Mouse (Mus musculus): ENCODE results near the gene Kank1.

Kank1 gene

DNA sequence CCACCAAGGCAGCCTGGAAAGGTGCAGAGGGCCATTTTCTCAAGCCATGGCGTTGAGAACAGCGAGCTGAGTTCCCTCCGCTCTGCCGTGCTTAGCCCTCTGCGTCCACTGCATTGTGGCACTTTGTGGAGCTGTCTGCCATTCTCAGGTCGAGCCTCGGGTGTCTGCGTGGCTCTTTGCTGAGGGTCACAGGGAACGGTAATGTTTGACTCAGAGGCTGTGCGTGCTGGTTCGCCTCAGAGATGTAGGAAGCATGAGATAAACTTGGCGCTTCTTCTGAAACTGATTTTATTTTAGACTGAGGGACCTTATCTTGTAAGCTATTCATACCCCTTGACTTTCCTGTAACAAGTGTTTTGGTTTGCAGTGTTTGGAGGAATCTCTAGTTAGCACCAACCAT is 72.0 kb downstream of the Kank1 start:
- no peak for DNase-seq (ENCODE audit: extremely low read depth, insufficient read length, low spot score)

DNA sequence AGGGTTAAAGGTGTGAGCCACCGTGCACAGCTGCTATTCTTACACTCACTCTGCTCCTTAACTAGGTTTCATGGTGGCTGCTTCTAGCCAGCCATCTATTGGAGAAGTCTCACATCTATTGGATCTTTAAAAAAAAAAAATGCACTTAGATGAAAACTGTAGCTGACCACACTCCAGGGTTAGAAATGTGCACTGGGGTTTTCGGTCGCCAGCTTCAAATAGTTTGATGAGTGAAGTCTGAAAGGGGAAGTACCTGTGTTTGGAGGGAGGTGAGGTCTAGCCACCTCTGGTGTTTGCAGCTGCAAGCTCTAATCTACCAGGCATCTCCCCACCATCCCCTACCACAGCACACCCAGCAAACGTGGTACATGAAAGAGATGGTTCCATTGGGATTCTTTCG is 74.2 kb downstream of the Kank1 start:
- DNase-seq (ENCODE audit: extremely low read depth, insufficient read length, low spot score) = no peak

DNA sequence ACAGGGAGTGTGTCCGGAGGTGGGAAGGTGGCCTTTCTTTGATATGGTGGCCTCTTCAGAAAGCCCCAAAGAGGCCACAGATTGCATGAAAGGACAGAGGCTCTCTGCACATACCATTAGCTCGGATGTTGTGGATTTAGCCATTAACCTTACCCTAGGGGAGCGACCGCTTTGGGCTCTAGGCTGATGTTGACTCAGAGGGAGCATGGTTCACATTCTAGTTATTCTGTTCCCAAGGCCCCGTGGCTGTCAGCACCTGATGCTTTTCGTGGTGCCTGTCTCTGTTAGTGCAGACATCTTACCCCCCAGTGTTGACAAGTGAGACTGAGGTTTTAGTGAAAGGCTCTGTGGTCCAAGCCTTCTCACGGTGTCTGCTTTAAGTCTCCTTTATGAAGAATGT is 74.9 kb downstream of the Kank1 start:
- no peak for DNase-seq (ENCODE audit: extremely low read depth, insufficient read length, low spot score)

DNA sequence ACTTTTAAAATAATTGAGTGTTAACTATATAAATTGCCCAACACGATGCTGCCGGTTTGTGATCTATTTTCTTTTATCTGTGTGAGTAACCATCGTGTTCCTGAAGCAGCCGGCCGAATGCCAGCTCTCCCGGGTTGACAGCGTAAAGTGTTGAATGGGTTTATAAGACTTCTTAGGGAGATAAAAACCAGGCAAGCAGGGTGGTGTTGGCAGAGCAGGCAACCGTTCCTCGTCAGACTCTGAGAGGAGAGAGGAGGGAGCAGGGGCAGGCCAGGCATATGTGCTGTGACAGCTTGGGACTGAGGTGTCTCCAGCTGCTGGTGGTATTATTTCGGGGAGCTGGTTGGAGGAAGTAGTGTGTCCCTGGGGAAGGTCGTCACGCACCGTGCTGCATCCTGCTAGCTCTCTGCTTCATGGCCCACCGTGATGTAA is 78.7 kb downstream of the Kank1 start:
- no peak for DNase-seq (ENCODE audit: extremely low read depth, insufficient read length, low spot score)

DNA sequence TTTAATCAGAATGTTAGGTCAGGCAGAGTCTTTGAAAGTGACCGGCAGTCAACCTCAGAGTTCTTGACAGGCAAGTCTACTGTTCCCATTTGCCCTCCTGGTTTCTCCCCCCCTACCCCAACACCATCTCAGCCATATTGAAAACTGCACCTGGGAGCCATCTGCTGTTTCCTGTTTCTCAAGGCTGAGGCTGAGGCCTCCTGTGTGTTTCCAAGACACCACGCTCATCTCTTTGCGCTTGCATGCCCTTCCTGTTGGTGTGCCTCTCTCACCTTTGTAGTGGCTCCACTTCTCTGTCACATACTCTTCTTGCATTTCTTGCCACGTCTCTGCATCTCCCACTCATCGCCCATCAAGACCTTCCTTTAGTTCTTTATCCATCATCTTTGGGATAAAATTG is 79.2 kb downstream of the Kank1 start:
- DNase-seq (ENCODE audit: extremely low read depth, insufficient read length, low spot score) = no peak

DNA sequence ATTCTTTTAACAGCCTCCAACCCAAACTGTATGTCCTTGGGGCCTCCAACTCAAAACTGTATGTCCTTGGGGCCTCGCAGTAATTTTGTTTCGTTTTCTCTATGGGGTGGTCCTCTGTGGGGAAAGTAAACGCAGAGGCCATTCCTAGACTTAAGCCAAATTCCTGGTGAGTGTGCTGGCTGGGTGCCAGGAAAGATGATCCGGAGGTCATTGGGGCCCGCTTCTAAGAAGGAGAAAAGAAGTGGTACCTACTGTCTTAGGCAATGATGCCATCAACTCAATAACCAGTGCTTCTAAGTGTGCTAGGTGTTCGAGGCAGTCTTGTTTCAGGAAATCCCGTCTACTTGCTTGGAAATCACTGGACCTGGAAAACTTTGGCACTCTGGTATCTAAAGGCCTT is 87.5 kb downstream of the Kank1 start:
- DNase-seq (ENCODE audit: extremely low read depth, insufficient read length, low spot score) = no peak

DNA sequence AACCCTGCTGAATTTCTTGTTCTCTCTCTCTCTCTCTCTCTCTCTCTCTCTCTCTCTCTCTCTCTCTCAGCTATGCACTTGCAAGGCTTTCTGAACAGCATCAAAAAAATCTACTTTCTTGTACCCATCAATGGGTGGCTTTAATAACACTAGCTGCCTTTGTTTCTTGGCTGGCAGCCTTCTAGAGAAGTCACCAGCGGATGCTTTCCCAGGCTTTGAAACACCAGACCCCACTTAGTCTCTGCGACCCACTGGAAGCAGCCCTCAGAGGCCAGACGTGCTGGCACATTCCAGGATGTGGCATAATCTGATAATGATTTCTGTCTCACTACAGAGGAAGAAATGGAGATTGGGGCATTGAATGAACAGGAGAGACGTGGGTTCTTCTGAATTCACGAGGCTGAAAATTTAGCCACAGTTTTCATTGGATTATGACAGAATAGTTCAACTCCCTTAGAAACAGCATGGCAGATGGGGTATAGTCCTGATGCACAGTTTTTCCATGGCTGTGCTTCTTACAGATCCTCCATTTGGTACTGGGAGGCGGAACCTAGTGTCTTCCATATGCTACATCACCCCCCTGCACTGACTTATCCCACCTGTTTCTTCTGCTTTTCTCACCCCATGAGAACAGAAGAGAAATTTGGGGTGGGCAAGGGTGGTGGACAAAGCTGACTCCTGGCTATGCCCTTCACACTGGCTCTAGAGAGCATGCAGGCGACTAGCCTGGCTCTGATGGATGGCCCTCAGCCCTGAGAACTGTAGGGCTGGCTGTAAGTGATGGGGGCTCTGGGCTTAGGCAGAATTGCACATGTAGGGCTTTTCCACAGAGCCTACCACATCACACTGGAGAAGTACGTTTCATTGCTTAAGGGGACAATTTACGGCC is 88.6 kb downstream of the Kank1 start:
- DNase-seq (ENCODE audit: extremely low read depth, insufficient read length, low spot score) = no peak

DNA sequence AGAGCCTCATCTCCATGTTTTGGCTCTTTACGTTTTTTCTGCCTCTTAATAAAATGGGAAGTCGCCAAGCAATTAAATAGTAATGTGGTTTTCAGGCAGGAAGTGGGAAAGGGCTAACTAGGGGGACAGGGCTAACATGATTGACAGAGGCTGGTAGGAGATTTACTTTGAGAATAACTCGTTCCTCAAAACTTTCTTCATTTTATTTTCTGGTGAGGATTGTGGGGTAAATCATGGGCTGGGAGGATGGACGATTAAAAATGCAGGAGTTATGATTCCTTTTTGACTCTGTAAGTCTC is 89.2 kb downstream of the Kank1 start:
- DNase-seq (ENCODE audit: extremely low read depth, insufficient read length, low spot score) = no peak

DNA sequence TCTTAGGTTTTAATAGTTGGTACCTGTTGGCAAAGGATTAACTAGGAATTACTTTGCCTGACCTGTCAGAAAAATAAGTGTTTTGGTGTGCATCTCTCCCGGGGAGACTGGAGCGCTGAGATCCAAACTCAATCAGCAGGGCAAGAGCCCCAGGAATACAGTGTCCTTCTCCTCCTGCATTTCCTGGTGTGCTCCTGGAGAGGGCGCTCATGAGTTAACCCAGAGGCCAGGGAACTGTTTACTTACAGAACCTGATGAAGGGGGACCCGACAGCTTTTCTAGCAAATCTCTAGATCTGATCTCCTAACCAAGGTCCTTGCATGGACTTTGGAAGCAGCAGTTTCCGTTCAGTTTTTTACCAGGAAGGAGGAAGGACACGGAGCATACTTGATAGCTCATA is 90.9 kb downstream of the Kank1 start:
- no peak for DNase-seq (ENCODE audit: extremely low read depth, insufficient read length, low spot score)

DNA sequence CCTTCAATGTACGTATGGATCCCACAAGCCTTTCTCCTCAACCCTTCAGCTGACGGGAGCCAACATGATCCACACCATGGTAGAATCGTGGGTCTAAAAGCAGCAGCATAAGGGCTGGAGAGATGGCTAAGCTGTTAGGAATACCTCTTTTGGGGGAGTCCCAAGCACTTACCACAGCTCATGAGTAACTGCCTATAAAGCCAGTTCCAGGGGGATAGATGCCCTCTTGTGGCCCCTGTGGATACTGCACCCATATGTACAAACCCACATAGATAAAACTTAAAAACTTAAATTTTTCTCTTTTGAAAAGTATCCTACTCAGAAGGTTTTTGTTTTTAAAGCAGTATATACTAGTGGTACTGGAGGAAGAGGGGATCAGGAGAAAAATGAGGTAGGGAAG is 97.6 kb downstream of the Kank1 start:
- DNase-seq (ENCODE audit: extremely low read depth, insufficient read length, low spot score) = no peak

DNA sequence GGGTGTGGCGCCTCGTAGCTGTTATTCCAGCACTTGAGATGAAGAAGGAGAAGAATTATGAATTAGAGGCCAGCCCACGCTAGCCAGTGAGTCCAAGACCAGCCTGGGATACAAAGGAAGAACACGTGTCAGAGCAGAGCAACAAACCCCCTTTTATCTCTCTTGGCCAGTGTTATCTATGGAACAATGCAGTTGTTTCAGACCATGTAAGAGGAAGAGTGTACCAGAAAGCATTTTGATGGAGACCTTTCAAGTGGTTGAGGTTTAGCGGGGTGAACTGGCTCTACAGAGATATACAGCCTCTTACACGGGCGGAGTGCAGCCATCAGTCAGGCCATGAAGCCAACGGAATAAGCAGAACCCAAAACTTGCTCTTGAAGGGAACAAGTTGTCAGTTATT is 100.0 kb downstream of the Kank1 start:
- no peak for DNase-seq (ENCODE audit: extremely low read depth, insufficient read length, low spot score)

DNA sequence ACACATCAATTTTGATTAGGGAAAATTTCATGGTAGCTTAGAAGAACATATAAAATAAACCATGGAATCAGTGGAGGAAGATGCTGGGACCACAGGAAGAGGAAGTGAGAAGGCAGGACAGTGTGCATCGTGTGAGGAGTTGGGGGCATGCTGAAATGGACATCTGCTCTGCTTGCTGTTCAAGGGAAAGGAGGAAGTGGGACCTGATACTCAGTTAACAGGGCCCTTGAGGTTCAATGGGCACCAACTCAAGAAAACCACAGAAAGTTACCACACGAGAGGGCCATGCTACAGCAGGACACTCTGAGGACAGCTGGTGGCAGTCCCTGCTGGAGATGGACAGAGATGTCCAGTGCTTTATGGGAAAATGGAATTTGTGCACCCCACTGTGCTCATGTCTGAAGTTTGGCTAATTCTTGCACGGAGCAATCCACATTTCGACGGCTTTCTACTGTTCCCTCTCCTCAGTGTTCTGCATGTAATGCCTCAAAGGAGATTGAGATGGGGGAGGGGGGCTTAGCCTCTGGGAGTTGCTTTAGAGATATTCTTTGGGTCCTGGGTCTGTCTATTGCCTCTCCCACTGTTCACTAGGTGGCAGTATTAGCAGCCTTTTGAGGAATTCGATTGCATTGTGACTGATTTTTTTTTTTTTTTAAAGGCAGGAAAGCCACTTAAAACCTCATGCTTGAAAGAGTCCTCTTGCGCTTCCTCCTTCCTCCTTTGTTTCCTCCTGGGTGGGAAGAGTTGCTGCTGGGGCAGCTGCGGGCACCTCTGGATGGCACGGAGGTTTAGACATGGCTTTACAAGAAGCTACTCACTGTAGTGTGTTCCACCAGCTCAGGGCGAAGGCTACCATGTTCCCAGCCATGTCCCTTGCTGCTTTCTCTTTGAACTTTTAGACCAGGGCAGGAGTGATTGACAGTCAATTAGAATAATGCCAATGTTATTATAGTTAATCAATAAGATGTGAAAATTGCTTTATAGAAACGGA is 104.2 kb downstream of the Kank1 start:
- peak; percentile 31 for DNase-seq (ENCODE audit: extremely low read depth, insufficient read length, low spot score)

DNA sequence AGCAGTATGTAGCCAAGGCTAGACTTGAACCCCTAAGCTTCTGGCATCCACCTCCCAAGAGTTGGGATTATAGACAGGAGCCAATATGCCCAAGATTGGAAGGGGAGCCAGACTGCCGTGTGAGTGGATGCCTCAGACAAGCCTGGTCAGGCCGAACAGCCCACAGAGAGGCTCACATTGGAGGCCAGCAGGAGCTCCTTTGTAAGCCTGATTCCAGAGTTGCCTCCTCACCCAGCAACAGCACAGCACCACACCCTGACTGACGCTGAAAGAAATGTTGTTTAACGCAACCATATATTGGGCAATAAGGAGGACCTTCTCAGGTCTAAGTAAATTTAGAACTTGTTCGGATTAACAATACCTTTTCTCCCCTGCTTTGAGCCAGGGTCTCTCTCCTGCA is 105.3 kb downstream of the Kank1 start:
- no peak for DNase-seq (ENCODE audit: extremely low read depth, insufficient read length, low spot score)

DNA sequence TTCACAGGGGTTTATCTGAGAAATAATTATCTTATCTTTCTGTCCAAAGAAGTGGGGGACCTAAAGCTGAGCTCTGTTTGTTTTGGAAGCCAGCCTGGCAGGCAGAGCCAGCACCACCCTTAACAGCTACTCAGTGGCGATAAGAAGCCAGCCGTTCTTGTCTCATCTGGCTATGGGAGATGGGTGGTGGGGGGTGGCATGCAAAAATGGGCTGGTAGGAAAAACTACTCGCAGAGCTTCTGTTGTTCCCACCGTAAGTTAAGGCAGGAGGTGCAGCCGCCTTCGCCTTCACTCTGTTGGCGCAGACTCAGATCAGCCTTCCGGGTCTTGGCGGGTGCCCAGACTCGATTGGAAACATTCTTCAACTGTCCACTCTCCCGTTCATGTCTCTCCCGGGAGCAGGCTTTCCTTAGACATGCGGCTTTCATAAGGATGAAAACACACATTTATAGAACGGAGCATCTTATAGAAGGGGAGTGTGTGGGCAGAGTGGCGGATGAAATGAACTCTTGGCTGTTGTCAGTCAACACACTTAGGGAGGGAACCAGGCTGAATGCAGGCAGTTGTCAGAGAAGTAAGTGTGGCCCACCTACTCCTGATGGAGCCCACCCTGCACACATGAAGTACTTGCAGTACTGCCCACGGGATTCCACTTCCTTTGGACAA is 107.0 kb downstream of the Kank1 start:
- DNase-seq (ENCODE audit: extremely low read depth, insufficient read length, low spot score) = no peak

DNA sequence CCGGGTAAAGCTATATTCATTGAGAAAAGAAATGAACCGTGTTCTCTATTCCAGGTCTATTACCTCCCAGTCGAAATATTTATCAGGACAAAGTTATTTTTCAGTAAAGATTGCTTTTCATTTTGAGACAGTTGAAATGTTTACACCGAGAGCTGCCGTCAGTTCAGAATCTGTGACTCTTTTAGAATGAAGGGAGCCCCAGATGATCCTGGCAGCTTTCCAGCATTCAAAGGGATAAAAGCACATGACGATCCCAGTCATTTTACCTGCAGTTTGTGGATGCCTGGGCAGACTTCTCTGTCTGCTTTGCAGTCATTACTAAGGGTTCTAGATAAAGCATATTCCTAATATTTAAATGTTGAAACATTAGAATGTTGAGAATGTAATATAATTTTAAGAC is 107.6 kb downstream of the Kank1 start:
- DNase-seq (ENCODE audit: extremely low read depth, insufficient read length, low spot score) = no peak

DNA sequence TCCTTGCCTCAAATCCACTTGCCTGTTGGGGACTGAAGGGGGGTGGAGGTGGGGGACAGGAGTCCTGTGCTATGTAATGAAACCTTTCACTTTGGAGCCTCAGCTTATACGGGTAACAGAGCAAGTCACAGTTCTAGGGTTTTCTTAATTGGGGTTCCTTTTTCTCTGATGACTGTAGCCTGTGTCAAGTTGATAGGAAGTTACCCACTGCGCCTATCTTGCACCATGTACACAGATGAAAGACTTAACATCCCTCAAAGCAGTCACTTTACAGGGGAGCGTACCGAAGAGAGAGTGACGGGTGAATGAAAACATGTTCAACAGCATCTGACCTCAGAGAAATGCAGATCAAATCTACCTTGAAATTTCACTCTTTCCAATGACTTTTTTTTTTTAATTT is 109.2 kb downstream of the Kank1 start:
- DNase-seq (ENCODE audit: extremely low read depth, insufficient read length, low spot score) = no peak

DNA sequence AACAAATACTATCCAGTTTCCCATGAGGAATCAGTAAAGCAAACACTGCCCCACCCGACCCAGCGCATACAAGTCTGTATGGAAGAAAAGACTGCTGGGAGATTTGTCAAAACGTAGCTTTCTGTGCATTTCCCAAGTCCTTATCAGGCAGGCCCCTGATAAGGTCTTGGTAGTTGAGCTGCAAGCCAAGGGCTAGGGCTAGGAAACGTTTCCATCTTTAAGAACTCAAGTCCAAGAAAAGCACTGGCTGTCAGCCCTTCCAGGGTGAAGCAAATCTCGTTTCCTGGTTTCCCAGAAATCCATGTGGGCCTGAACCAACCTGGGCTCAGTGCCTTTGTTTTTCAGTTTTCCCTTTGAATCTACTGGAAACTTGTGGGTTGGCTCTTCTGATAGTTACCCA is 110.7 kb downstream of the Kank1 start:
- DNase-seq (ENCODE audit: extremely low read depth, insufficient read length, low spot score) = no peak

DNA sequence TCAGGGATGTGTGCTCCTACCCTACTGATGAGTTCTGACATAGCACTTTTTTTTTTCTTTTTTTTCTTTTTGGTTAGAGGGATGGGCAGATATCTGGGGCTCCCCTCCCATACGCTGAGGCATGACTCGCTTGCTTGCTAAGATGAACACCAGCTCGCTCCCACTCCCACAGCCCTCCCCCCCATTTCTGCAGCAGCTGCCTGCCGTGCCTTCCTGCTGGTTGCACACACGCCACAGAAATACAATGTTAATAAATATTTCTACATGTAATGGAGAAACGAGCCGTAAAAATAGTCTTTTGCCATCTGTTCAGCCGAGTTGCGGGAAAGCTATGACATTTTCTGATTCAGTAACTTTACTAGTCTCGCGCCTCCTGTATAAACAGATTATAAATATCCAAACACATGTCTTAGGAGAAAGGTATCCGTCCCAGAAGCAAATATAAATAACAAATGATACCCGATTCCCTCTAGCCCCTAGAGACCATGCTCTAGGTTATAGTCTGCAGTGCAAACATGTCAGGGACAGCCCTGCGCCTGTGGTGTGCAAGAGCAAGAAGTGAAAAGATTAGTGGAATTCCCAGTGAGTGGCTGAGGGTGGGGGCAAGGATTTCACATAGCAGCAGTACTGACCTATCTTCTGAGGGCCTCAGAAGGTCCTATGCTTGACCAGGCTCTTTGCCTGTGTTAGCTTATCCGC is 114.6 kb downstream of the Kank1 start:
- DNase-seq (ENCODE audit: extremely low read depth, insufficient read length, low spot score) = no peak

DNA sequence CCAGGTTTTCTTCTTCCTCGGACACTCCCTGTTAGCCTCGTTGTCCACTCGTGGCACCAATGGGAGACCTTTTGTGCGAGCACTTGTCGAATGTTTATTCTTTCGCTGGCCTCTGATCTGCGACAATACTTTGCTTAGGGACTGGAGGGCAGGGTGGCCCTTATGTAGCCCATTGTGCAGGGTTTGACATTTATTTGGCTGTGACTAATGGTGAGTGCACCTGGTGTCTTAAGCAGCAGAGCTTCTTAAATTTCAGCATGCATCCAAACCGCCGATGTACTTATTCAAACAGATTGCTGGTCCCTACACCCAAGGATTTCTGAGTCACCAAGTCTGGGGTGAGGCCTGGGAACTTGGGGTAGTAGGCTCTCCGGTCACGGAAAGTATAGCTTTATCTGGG is 120.3 kb downstream of the Kank1 start:
- no peak for DNase-seq (ENCODE audit: extremely low read depth, insufficient read length, low spot score)

DNA sequence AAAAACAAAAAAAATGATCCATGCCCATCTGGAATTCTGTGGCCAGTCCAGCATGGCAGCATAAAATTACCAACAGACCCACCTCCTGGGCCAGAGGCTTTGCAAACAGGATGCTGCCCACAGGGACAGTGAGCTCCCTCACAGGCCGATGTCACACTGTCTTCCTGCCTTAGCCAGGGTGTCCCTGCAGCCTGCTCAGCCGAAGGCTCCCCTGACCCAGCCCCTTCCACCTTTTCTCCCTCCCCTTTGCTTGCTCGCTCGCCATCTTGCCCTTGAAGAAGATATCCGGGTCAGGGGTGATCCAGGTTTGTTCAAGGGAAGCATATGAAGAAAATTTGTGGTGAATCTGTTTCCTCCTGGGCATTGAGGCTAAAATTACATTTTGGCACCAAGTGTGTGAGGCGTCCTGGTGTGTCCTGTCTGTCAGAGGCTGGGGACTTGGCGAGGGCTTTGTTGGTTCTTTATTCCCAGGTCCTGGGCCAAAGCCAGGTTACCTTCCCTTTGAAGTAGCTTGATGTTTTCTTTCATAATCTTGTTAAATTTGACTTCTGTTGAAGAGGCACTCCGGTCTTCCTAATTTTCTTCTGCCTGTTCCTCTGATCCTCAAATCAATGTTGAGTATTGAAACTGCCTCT is 121.8 kb downstream of the Kank1 start:
- DNase-seq (ENCODE audit: extremely low read depth, insufficient read length, low spot score) = no peak

Data from 3134 (cell line).